Mouse (Mus musculus) telencephalon, adult 2 months (tissue): Measurements from ENCODE around the gene Tubb4a.

Experiments
- DNase-seq: peaks from one replicate; pipeline ENCODE4 v3.0.0-alpha.2; 2011; ENCODE audit warnings: low read depth, low spot score

Tubb4a gene

GRCm38 (mm10) chr17:57102276-57102675, 14.7 kb upstream of the Tubb4a start:
- no peak for DNase-seq

GRCm38 (mm10) chr17:57099629-57100325, 12.2 kb upstream of the Tubb4a start:
- DNase-seq, result no peak

- DNase-seq, result no peak
Measured at GRCm38 (mm10) chr17:57098321-57098720, 10.7 kb upstream of the Tubb4a start.

- no peak for DNase-seq
Measured at GRCm38 (mm10) chr17:57096623-57096920, 9.0 kb upstream of the Tubb4a start.

- no peak for DNase-seq
Measured at GRCm38 (mm10) chr17:57095855-57096622, 8.5 kb upstream of the Tubb4a start.

GRCm38 (mm10) chr17:57094222-57094621, 6.6 kb upstream of the Tubb4a start:
- no peak for DNase-seq

GRCm38 (mm10) chr17:57085970-57086757, 1.4 kb downstream of the Tubb4a start:
- DNase-seq, result no peak

- DNase-seq, result no peak
Measured at GRCm38 (mm10) chr17:57082481-57082880, 5.1 kb downstream of the Tubb4a start.

GRCm38 (mm10) chr17:57081234-57081842, 6.2 kb downstream of the Tubb4a start:
- no peak for DNase-seq

- DNase-seq, result no peak
Measured at GRCm38 (mm10) chr17:57079919-57080318, 7.7 kb downstream of the Tubb4a start.

GRCm38 (mm10) chr17:57078336-57078735, 9.2 kb downstream of the Tubb4a start, which contains the start of gene Dennd1c:
Gene Dennd1c, minus strand, starts transcription at chr17:57078514.
- DNase-seq, result no peak

- DNase-seq, result no peak
Measured at GRCm38 (mm10) chr17:57076916-57077315, 10.7 kb downstream of the Tubb4a start.

GRCm38 (mm10) chr17:57070699-57071098, 16.9 kb downstream of the Tubb4a start:
- DNase-seq, result no peak

- DNase-seq, result no peak
Measured at GRCm38 (mm10) chr17:57070272-57070671, 17.3 kb downstream of the Tubb4a start.

- DNase-seq, result no peak
Measured at GRCm38 (mm10) chr17:57066908-57067307, 20.7 kb downstream of the Tubb4a start.

- DNase-seq, result no peak
Measured at GRCm38 (mm10) chr17:57063031-57063430, 24.6 kb downstream of the Tubb4a start.

- no peak for DNase-seq
Measured at GRCm38 (mm10) chr17:57062548-57062947, 25.0 kb downstream of the Tubb4a start.

- DNase-seq, result no peak
Measured at GRCm38 (mm10) chr17:57062011-57062521, 25.5 kb downstream of the Tubb4a start.

GRCm38 (mm10) chr17:57061069-57061468, 26.5 kb downstream of the Tubb4a start:
- DNase-seq, result no peak

- peak; percentile 98 for DNase-seq
Measured at GRCm38 (mm10) chr17:57060231-57060801, 27.3 kb downstream of the Tubb4a start.

GRCm38 (mm10) chr17:57059486-57059977, 28.1 kb downstream of the Tubb4a start, which contains the start of gene Slc25a23:
Gene Slc25a23, minus strand, starts transcription at chr17:57059863.
- peak; percentile 65 for DNase-seq
